Mouse (Mus musculus): Measurements from ENCODE around the gene Pgbd1. TPM values are rescaled to one million over a fixed set of nuclear protein-coding genes. Genes with fewer than 3 reads are reported as not detected.

Pgbd1 gene
- polyA plus RNA-seq, 1 experiment from 2014 or later = 5.0 TPM

GRCm38 (mm10) chr13:21415266-21415665 is 25.6 kb downstream of the Pgbd1 start:
- H3K27me3 ChIP-seq = no peaks in the 10 kb centered on the region
- no peak overlapping the region for H3K4me2 ChIP-seq
- ATAC-seq (ENCODE audit: insufficient number of reproducible peaks, insufficient read depth, low FRiP score, low TSS enrichment, low read depth) = no peak
- no peaks in the 10 kb centered on the region for H3K36me3 ChIP-seq
- no peak overlapping the region for H3K27ac ChIP-seq
- WGBS = 83% methylated on average over 4 of the region's 4 CpGs
- no peaks in the 10 kb centered on the region for H3K9me3 ChIP-seq
- no peak overlapping the region for H3K9ac ChIP-seq (replicated peaks)
- H3K4me3 ChIP-seq (replicated peaks) = no peak overlapping the region
- H3K4me1 ChIP-seq (replicated peaks) = no peaks in the 10 kb centered on the region

- ATAC-seq (ENCODE audit: insufficient number of reproducible peaks, insufficient read depth, low FRiP score, low TSS enrichment, low read depth) = no peak
- Histone ChIP-seq H3K4me1 (replicated peaks) (no peaks in the 10 kb centered on the region), H3K4me3 (replicated peaks) (no peak overlapping the region), H3K36me3 (no peaks in the 10 kb centered on the region), H3K27ac (no peak overlapping the region), H3K4me2 (no peak overlapping the region), H3K9ac (replicated peaks) (no peak overlapping the region), H3K9me3 (no peaks in the 10 kb centered on the region), H3K27me3 (no peaks in the 10 kb centered on the region)
- WGBS = 77% methylated on average over 14 of the region's 15 CpGs
These were observed 26.3 kb downstream of the Pgbd1 start for GRCm38 (mm10) chr13:21414231-21415212.

- Histone ChIP-seq H3K27me3 (no peaks in the 10 kb centered on the region), H3K9ac (replicated peaks) (0 out of 2 replicates have a peak overlapping the region, but pooled peaks have one; percentile 45), H3K36me3 (no peaks in the 10 kb centered on the region), H3K9me3 (no peaks in the 10 kb centered on the region), H3K4me3 (replicated peaks) (peak overlapping the region; percentile 50), H3K4me2 (peak overlapping the region; percentile 67), H3K4me1 (replicated peaks) (0 out of 2 replicates have a peak, but pooled peaks cover 3% of the 10 kb centered on the region), H3K27ac (peak overlapping the region; percentile 80)
- 54% methylated on average over 11 of the region's 11 CpGs for WGBS
- peak; percentile 60; the same call in 1 of the 2 replicates for ATAC-seq (ENCODE audit: insufficient number of reproducible peaks, insufficient read depth, low FRiP score, low TSS enrichment, low read depth)
These were observed 31.9 kb downstream of the Pgbd1 start for GRCm38 (mm10) chr13:21408805-21409459.

GRCm38 (mm10) chr13:21407969-21408804 is 32.7 kb downstream of the Pgbd1 start:
- ATAC-seq (ENCODE audit: insufficient number of reproducible peaks, insufficient read depth, low FRiP score, low TSS enrichment, low read depth) = peak; percentile 92
- 0 out of 2 replicates have a peak, but pooled peaks cover 3% of the 10 kb centered on the region for H3K4me1 ChIP-seq (replicated peaks)
- H3K9ac ChIP-seq (replicated peaks) = peak overlapping the region; percentile 63
- WGBS = 6% methylated on average over 27 of the region's 27 CpGs
- H3K4me3 ChIP-seq (replicated peaks) = peak overlapping the region; percentile 50
- no peaks in the 10 kb centered on the region for H3K27me3 ChIP-seq
- H3K27ac ChIP-seq = peak overlapping the region; percentile 80
- H3K9me3 ChIP-seq = no peaks in the 10 kb centered on the region
- peak overlapping the region; percentile 67 for H3K4me2 ChIP-seq
- no peaks in the 10 kb centered on the region for H3K36me3 ChIP-seq

GRCm38 (mm10) chr13:21407341-21407740 is 33.5 kb downstream of the Pgbd1 start:
- WGBS = 78% methylated on average over 11 of the region's 11 CpGs
- H3K27me3 ChIP-seq = no peaks in the 10 kb centered on the region
- H3K27ac ChIP-seq = no peak overlapping the region
- no peak overlapping the region for H3K4me3 ChIP-seq (replicated peaks)
- ATAC-seq (ENCODE audit: insufficient number of reproducible peaks, insufficient read depth, low FRiP score, low TSS enrichment, low read depth) = no peak
- no peak overlapping the region for H3K9ac ChIP-seq (replicated peaks)
- H3K4me1 ChIP-seq (replicated peaks) = 0 out of 2 replicates have a peak, but pooled peaks cover 3% of the 10 kb centered on the region
- peak overlapping the region; percentile 67 for H3K4me2 ChIP-seq
- no peaks in the 10 kb centered on the region for H3K36me3 ChIP-seq
- H3K9me3 ChIP-seq = no peaks in the 10 kb centered on the region

- H3K27me3 ChIP-seq = no peaks in the 10 kb centered on the region
- no peak overlapping the region; the same call in 1 of the 2 replicates for H3K27ac ChIP-seq
- no peak for ATAC-seq (ENCODE audit: insufficient number of reproducible peaks, insufficient read depth, low FRiP score, low TSS enrichment, low read depth)
- peak overlapping the region; percentile 76 for H3K4me2 ChIP-seq
- peak overlapping the region; percentile 81 for H3K4me3 ChIP-seq (replicated peaks)
- peaks cover 11% of the 10 kb centered on the region for H3K4me1 ChIP-seq (replicated peaks)
- WGBS = 0% methylated on average over 2 of the region's 2 CpGs
- no peaks in the 10 kb centered on the region for H3K9me3 ChIP-seq
- peaks cover 17% of the 10 kb centered on the region for H3K36me3 ChIP-seq
- peak overlapping the region; percentile 81; the same call in 1 of the 2 replicates for H3K9ac ChIP-seq (replicated peaks)
These were observed 38.0 kb downstream of the Pgbd1 start for GRCm38 (mm10) chr13:21402848-21403247.

- Histone ChIP-seq H3K9ac (replicated peaks) (peak within 1 kb of the TSS; percentile 81), H3K4me1 (replicated peaks) (peaks cover 9% of the 10 kb centered on the region), H3K4me3 (replicated peaks) (peak within 1 kb of the TSS; percentile 81), H3K9me3 (no peaks in the 10 kb centered on the region), H3K27me3 (no peaks in the 10 kb centered on the region), H3K4me2 (peak within 1 kb of the TSS; percentile 76), H3K36me3 (peaks cover 17% of the 10 kb centered on the region), H3K27ac (peak within 1 kb of the TSS; percentile 76)
- peak; percentile 87 for ATAC-seq (ENCODE audit: insufficient number of reproducible peaks, insufficient read depth, low FRiP score, low TSS enrichment, low read depth)
- under 1% methylated on average over 35 of the region's 35 CpGs for WGBS
These were observed 38.5 kb downstream of the Pgbd1 start, which contains the start of gene Zkscan3 for GRCm38 (mm10) chr13:21402287-21402846. TSS of gene Zkscan3 (minus strand) at chr13:21402755.

- Histone ChIP-seq H3K9ac (replicated peaks) (peak overlapping the region; percentile 81), H3K27ac (peak overlapping the region; percentile 76), H3K9me3 (no peaks in the 10 kb centered on the region), H3K27me3 (no peaks in the 10 kb centered on the region), H3K4me3 (replicated peaks) (peak overlapping the region; percentile 81), H3K4me1 (replicated peaks) (peaks cover 9% of the 10 kb centered on the region), H3K36me3 (peaks cover 22% of the 10 kb centered on the region), H3K4me2 (peak overlapping the region; percentile 76)
- WGBS = 15% methylated on average over 12 of the region's 12 CpGs
- ATAC-seq (ENCODE audit: insufficient number of reproducible peaks, insufficient read depth, low FRiP score, low TSS enrichment, low read depth) = peak; percentile 50
These were observed 39.1 kb downstream of the Pgbd1 start for GRCm38 (mm10) chr13:21401636-21402286.

- H3K27me3 ChIP-seq = no peaks in the 10 kb centered on the region
- peaks cover 28% of the 10 kb centered on the region for H3K36me3 ChIP-seq
- H3K9me3 ChIP-seq = no peaks in the 10 kb centered on the region
- no peak overlapping the region for H3K9ac ChIP-seq (replicated peaks)
- peak overlapping the region; percentile 81 for H3K4me3 ChIP-seq (replicated peaks)
- ATAC-seq (ENCODE audit: insufficient number of reproducible peaks, insufficient read depth, low FRiP score, low TSS enrichment, low read depth) = no peak
- peak overlapping the region; percentile 76 for H3K4me2 ChIP-seq
- H3K4me1 ChIP-seq (replicated peaks) = peaks cover 9% of the 10 kb centered on the region
- WGBS = 77% methylated on average over 3 of the region's 3 CpGs
- no peak overlapping the region for H3K27ac ChIP-seq
These were observed 39.7 kb downstream of the Pgbd1 start for GRCm38 (mm10) chr13:21401166-21401565.

- Histone ChIP-seq H3K9me3 (no peaks in the 10 kb centered on the region), H3K4me3 (replicated peaks) (no peak overlapping the region), H3K9ac (replicated peaks) (no peak overlapping the region), H3K27ac (no peak overlapping the region), H3K36me3 (peaks cover 61% of the 10 kb centered on the region), H3K4me1 (replicated peaks) (peaks cover 9% of the 10 kb centered on the region), H3K27me3 (no peaks in the 10 kb centered on the region), H3K4me2 (no peak overlapping the region)
- WGBS = 88% methylated on average over 2 of the region's 2 CpGs
- ATAC-seq (ENCODE audit: insufficient number of reproducible peaks, insufficient read depth, low FRiP score, low TSS enrichment, low read depth) = no peak
These were observed 43.4 kb downstream of the Pgbd1 start for GRCm38 (mm10) chr13:21397486-21397885.
